Mouse (Mus musculus): ENCODE measurements around the gene Trappc3. TPM values are rescaled to one million over a fixed set of nuclear protein-coding genes. Genes with fewer than 3 reads are reported as not detected.

The Trappc3 gene
- polyA plus RNA-seq, 1 experiment = 29.6 TPM

DNA sequence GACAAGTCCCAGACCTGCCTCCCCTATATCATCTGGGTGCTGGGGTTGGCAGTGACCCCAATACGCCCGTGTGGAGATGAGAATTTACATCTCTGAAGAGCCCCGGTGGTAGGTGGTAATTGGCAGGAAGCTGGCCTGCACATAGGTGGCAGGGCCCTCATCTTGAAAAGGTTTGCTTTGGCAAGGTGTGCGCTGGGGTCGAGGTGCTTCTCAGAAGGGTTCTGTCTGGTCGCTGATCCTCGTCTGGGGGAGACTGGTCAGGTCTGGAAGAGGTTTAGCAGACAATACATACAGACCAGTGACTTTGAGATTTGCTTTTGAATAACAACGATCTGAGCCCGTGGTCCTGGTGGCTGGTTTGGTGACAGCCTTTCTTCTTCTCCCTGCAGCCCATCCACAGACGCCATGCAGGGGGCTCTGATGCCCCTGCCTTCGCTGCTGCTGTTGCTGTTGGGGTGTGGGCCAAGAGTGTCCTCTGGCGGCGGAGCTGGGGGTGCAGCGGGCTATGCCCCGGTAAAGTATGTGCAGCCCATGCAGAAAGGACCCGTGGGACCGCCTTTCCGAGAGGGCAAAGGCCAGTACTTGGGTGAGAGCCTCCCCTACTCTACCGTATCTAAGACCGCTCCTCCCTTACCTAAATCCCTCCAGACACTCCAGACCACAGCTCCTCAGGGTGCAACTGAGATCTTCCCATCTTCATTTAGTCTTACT is 47.2 kb downstream of the Trappc3 start:
- H3K36me3 ChIP-seq (replicated peaks; ENCODE audit: low read length) = peaks cover 2% of the 10 kb centered on the region
- peaks cover 11% of the 10 kb centered on the region for H3K9me3 ChIP-seq
- H3K27me3 ChIP-seq (replicated peaks) = peaks cover 27% of the 10 kb centered on the region
- peaks cover 47% of the 10 kb centered on the region for H3K4me1 ChIP-seq
- H3K4me3 ChIP-seq (replicated peaks) = peak overlapping the region; percentile 84
- TF ChIP-seq GATA1 (IDR thresholded peaks at IDR 0.05; ENCODE audit: borderline replicate concordance, low read length) (no peak), FLI1 (IDR thresholded peaks at IDR 0.05; ENCODE audit: low read length) (no peak)

DNA sequence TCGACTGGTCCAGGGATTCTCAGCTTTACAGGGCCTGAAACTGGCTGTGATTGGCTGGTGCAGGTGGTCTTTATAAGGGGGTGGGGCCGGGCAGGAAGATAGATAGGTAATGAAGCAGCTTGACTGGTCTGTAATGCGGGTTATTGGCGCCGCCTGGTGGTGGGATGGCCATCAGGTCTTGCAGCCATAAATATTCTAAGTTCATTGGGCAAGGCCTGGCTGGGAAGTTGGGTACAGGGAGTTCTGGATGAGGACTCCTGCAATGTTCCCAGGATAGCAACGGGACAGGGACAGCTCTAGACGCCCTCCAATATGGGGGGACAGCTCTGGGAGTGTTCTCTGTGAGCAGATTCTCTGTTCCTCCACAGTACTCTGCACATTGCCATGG is 47.8 kb downstream of the Trappc3 start:
- Histone ChIP-seq H3K36me3 (replicated peaks; ENCODE audit: low read length) (peaks cover 8% of the 10 kb centered on the region), H3K9me3 (peaks cover 11% of the 10 kb centered on the region), H3K4me3 (replicated peaks) (peak overlapping the region; percentile 84), H3K4me1 (peaks cover 53% of the 10 kb centered on the region), H3K27me3 (replicated peaks) (peaks cover 24% of the 10 kb centered on the region)
- TF ChIP-seq FLI1 (IDR thresholded peaks at IDR 0.05; ENCODE audit: low read length) (no peak), GATA1 (IDR thresholded peaks at IDR 0.05; ENCODE audit: borderline replicate concordance, low read length) (no peak)

DNA sequence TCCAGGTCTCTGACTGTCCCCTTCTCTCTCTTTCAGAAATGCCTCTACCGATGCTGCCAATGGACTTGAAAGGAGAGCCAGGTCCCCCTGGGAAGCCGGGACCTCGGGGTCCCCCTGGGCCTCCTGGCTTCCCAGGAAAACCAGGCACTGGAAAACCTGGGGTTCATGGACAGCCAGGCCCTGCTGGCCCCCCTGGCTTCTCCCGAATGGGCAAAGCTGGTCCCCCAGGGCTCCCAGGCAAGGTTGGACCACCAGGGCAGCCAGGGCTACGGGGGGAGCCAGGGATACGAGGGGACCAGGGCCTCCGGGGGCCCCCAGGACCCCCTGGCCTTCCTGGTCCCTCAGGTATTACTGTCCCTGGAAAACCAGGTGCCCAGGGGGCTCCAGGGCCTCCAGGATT is 48.2 kb downstream of the Trappc3 start:
- TF ChIP-seq FLI1 (IDR thresholded peaks at IDR 0.05; ENCODE audit: low read length) (no peak), GATA1 (IDR thresholded peaks at IDR 0.05; ENCODE audit: borderline replicate concordance, low read length) (no peak)
- Histone ChIP-seq H3K9me3 (peaks cover 10% of the 10 kb centered on the region), H3K4me1 (peaks cover 54% of the 10 kb centered on the region), H3K36me3 (replicated peaks; ENCODE audit: low read length) (peaks cover 11% of the 10 kb centered on the region), H3K27me3 (replicated peaks) (peaks cover 23% of the 10 kb centered on the region), H3K4me3 (replicated peaks) (no peak overlapping the region)

DNA sequence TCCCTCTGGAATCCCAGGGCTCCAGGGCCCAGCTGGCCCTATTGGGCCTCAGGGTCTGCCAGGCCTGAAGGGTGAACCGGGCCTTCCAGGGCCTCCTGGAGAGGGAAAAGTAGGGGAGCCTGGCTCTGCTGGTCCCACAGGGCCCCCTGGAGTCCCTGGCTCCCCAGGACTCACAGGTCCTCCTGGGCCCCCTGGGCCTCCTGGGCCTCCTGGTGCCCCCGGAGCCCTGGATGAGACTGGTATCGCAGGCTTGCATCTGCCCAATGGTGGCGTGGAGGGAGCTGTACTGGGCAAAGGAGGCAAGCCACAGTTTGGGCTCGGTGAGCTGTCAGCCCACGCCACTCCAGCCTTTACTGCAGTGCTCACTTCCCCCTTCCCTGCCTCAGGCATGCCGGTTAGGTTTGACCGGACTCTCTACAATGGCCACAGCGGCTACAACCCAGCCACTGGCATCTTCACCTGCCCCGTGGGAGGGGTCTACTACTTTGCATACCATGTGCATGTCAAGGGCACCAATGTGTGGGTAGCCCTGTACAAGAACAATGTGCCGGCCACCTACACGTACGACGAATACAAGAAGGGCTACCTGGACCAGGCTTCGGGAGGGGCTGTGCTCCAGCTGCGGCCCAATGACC is 49.6 kb downstream of the Trappc3 start:
- no peak for TF ChIP-seq FLI1 (IDR thresholded peaks at IDR 0.05; ENCODE audit: low read length)
- TF ChIP-seq GATA1 (IDR thresholded peaks at IDR 0.05; ENCODE audit: borderline replicate concordance, low read length) = no peak
- Histone ChIP-seq H3K36me3 (replicated peaks; ENCODE audit: low read length) (peaks cover 24% of the 10 kb centered on the region), H3K9me3 (no peaks in the 10 kb centered on the region), H3K4me1 (peaks cover 59% of the 10 kb centered on the region), H3K27me3 (replicated peaks) (peaks cover 22% of the 10 kb centered on the region), H3K4me3 (replicated peaks) (no peak overlapping the region)

DNA sequence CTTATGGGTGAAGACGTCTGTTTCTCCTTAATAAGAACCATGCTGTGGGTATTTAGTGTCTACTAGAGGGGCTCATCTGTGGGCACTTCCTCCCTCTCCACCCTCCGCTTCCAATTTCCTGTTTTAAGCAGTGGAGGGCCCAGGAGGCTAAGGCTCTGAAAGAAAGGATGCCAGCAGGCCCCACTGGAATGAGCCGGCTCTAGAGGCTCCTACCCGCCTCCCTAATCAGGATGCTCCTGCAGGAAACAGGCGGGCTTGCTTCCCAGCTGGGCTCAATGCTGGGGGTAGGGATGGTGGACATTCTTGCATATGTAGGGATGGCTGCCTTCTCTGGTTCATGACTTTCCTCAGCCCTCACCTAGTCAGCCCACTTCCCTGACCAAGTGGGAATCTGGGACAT is 51.1 kb downstream of the Trappc3 start:
- TF ChIP-seq GATA1 (IDR thresholded peaks at IDR 0.05; ENCODE audit: borderline replicate concordance, low read length) (no peak), FLI1 (IDR thresholded peaks at IDR 0.05; ENCODE audit: low read length) (no peak)
- no peaks in the 10 kb centered on the region for H3K9me3 ChIP-seq
- no peak overlapping the region for H3K4me3 ChIP-seq (replicated peaks)
- H3K4me1 ChIP-seq = peaks cover 64% of the 10 kb centered on the region
- H3K36me3 ChIP-seq (replicated peaks; ENCODE audit: low read length) = peaks cover 39% of the 10 kb centered on the region
- H3K27me3 ChIP-seq (replicated peaks) = peaks cover 14% of the 10 kb centered on the region

DNA sequence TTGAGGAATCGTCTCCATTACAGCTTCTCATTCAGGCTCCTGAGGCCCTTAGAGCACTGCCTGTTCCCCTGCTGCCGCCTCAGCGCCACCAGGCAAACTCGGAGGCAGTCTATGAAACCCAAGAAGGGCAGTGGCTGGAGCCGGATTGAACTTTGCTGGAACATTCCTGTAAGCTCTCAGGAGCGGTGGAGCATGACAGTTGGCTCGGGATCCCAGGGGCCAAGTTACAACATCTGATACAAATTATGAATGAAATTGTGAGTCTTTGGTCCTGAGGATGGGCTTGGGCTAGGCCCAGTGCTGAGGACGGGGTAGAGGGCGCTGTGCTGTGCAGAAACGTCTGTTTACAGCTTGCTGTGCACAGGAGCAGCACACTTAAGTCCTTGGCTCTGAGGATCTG is 52.3 kb downstream of the Trappc3 start:
- Histone ChIP-seq H3K4me1 (peaks cover 60% of the 10 kb centered on the region), H3K27me3 (replicated peaks) (peaks cover 6% of the 10 kb centered on the region), H3K36me3 (replicated peaks; ENCODE audit: low read length) (peaks cover 51% of the 10 kb centered on the region), H3K9me3 (no peaks in the 10 kb centered on the region), H3K4me3 (replicated peaks) (no peak overlapping the region)
- TF ChIP-seq FLI1 (IDR thresholded peaks at IDR 0.05; ENCODE audit: low read length) (no peak), GATA1 (IDR thresholded peaks at IDR 0.05; ENCODE audit: borderline replicate concordance, low read length) (no peak)

DNA sequence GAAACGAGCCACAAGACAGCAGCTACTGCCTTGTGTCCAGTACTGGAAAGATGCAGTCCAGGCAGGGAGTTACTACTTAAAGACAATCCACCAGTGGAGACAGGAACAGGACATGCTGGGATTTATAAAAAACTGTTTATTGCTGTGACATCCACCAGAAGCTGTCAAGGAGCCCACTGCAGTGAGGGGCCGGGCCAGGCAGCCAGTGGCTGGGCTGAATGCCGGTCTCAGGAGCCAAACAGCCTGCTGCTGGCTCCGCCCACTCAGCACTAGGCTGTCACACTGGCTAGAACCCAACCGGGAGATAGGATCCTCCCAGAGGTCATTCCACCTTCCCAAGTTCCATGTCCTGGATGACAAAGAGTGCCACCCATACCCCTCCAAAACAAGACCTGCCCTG is 53.8 kb downstream of the Trappc3 start:
- TF ChIP-seq GATA1 (IDR thresholded peaks at IDR 0.05; ENCODE audit: borderline replicate concordance, low read length) (no peak), FLI1 (IDR thresholded peaks at IDR 0.05; ENCODE audit: low read length) (no peak)
- Histone ChIP-seq H3K4me3 (replicated peaks) (no peak overlapping the region), H3K27me3 (replicated peaks) (peaks cover 4% of the 10 kb centered on the region), H3K9me3 (no peaks in the 10 kb centered on the region), H3K36me3 (replicated peaks; ENCODE audit: low read length) (peaks cover 57% of the 10 kb centered on the region), H3K4me1 (peaks cover 66% of the 10 kb centered on the region)

DNA sequence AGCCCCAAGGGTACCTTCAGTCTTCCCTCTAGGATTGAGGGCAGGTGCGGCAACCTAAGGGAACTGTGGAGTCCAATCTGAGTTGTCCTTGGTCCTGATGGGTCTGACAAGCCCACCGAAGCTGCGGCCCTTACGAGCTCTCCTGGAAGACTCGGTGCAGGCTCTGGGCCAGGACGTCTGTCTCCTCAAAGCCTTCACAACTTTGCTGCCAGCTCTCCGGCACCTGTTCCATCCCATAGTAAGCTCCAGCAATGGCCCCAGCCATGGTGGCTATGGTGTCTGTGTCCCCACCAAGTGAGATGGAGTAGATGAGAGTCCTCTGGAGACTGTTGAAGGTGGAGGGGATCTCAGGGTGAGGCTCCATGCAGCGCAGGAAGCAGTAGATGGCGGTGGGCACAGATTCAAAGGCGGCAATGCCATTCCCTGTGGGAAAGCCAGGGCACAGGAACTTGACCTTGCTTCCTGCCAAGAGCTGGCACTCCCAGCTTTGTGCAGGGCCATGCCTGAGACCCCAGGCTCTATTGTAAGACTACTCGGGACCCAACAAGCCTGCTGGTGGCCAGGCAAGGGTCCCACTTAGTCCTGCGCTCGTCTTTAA is 54.4 kb downstream of the Trappc3 start:
- TF ChIP-seq FLI1 (IDR thresholded peaks at IDR 0.05; ENCODE audit: low read length) (no peak), GATA1 (IDR thresholded peaks at IDR 0.05; ENCODE audit: borderline replicate concordance, low read length) (no peak)
- peaks cover 57% of the 10 kb centered on the region for H3K36me3 ChIP-seq (replicated peaks; ENCODE audit: low read length)
- H3K27me3 ChIP-seq (replicated peaks) = peaks cover 3% of the 10 kb centered on the region
- peaks cover 67% of the 10 kb centered on the region for H3K4me1 ChIP-seq
- H3K4me3 ChIP-seq (replicated peaks) = no peak overlapping the region
- H3K9me3 ChIP-seq = no peaks in the 10 kb centered on the region

DNA sequence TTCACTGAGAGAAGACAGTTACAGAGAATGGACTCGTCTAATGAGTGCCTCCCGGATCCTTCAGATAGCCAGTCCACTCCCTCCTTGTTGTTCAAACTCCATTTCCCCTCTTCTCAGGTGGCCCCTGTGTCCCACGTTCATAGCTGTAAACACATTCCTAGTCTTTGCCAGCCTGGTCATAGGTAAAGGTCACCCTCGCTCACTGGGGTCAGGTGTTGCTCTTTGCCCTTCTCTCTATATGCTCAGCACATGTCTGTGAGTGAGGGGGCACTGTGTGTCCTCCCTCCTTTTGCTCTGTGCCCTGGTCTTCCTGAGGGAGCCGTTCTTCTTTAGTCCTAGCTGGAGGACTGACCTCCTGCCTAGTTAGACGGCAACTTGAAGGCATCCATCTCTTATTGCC is 57.7 kb downstream of the Trappc3 start:
- peaks cover 20% of the 10 kb centered on the region for H3K27me3 ChIP-seq (replicated peaks)
- H3K36me3 ChIP-seq (replicated peaks; ENCODE audit: low read length) = peaks cover 51% of the 10 kb centered on the region
- H3K4me1 ChIP-seq = peaks cover 44% of the 10 kb centered on the region
- peak overlapping the region; percentile 51 for H3K4me3 ChIP-seq (replicated peaks)
- TF ChIP-seq FLI1 (IDR thresholded peaks at IDR 0.05; ENCODE audit: low read length) = no peak
- TF ChIP-seq GATA1 (IDR thresholded peaks at IDR 0.05; ENCODE audit: borderline replicate concordance, low read length) = no peak
- no peaks in the 10 kb centered on the region for H3K9me3 ChIP-seq

Measured in megakaryocyte, embryonic 14.5 days (primary cell).